Mouse (Mus musculus) lung, postnatal 0 days (tissue): ENCODE results near the gene Bst2.

Experiments
- CTCF ChIP-seq: IDR thresholded peaks from 2 replicates; pipeline ENCODE4 v1.5.1; 2016; ENCODE audit warnings: antibody characterized with exemption, mild to moderate bottlenecking
- EP300 ChIP-seq: IDR thresholded peaks from 2 replicates; pipeline ENCODE4 v1.6.1; 2016; ENCODE audit warnings: antibody characterized with exemption, mild to moderate bottlenecking, control low read depth

- TF ChIP-seq CTCF (no peak), EP300 (no peak)
Measured at GRCm38 (mm10) chr8:71580201-71580600, 42.9 kb upstream of the Bst2 start.
